Mouse (Mus musculus) myocyte (in vitro differentiated cells): ENCODE measurements at regions not wholly inside any gene's neighbourhood (a gene's known extent, or its start where the extent isn't known, plus 50 kb on each side); places are given as distances from the start of the nearest gene placed in this dataset.

Source experiments
- MAX ChIP-seq: IDR thresholded peaks from one replicate; pipeline ENCODE4 v1.6.1; 2011; ENCODE audit warnings: low read depth, mild to moderate bottlenecking, control low read depth
- POLR2A ChIP-seq: IDR thresholded peaks from one replicate; pipeline ENCODE4 v1.6.1; 2011; ENCODE audit warnings: low read depth, mild to moderate bottlenecking, control low read depth, moderate library complexity; ENCODE audit not compliant: insufficient read length

- TF ChIP-seq MAX (no peak), POLR2A (no peak)
Observed at GRCm38 (mm10) chr7:66591594-66592290, 97.7 kb downstream of the Asb7 start.
